Mouse (Mus musculus) adipocyte (in vitro differentiated cells): Measurements from ENCODE around the gene Minpp1.

ENCODE experiments used
- DNase-seq: peaks from one replicate; pipeline ENCODE4 v3.0.0-alpha.2; 2016; ENCODE audit warnings: low spot score

Minpp1 gene

DNA sequence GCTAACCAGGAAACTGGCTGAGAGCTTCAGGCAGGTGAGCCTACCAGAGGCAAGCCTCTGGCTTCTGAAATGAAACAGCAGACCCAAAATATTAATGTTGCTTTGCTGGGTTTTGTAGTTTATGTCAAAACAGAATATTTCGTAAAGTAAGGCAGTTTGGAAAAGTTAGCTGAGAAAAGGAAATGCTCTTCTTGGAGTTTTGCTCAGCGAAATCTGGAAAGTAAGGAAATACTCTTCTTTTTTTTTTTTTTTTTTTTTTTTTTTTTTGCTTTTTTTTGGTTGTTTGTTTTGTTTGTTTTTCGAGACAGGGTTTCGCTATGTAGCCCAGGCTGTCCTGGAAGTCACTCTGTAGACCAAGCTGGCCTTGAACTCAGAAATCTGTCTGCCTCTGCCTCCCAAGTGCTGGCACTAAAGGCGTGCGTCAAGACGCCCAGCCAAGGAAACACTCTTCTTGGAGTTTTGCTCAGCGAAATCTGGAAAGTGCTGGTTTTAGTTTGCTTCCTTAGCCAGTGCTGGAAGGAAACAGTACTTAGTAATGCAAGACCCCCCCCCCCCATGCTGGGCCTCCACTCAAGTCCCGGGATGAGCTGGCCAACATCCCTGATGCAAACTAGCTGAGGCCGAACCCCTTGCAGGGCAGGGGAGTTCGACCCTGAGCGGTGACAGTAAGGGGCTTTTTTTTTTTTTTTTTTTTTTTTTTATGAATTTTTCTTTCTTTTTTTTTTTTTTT, 3.8 kb downstream of the Minpp1 start:
- DNase-seq, result no peak

DNA sequence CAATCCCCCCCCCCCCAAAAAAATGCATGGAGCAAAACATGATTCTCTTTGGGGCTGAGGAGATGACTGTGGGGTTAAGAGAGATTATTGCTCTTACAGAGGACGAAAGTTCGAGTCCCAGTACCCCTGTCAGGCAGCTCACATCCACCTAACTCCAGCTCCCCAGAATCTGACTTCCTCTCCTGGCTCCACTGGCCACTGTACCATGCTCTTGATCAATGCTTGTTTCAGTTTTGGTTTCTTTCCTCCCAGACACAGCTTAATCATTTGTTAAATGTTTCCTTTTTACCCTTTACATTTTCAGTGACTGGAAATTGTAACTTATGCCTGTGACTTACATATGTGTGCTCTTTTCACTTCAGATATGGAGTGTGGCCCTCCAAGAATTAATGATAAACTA, 5.4 kb downstream of the Minpp1 start:
- DNase-seq, result no peak

DNA sequence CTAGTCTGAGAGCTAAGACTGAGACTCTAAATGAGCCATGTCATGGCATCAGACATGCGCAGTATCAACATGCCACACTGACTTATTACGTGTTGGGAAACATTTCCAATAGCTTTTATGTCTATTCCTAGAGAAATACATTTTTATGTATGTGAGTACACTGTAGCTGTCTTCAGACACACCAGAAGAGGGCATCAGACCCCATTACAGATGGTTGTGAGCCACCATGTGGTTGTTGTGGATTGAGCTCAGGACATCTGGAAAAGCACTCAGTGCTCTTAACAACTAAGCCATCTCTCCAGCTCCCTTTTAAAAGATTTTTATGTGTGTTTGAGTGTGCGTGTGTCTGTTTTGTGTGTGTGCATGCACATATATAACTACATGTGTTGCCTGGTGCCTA, 6.8 kb downstream of the Minpp1 start:
- DNase-seq, result no peak

DNA sequence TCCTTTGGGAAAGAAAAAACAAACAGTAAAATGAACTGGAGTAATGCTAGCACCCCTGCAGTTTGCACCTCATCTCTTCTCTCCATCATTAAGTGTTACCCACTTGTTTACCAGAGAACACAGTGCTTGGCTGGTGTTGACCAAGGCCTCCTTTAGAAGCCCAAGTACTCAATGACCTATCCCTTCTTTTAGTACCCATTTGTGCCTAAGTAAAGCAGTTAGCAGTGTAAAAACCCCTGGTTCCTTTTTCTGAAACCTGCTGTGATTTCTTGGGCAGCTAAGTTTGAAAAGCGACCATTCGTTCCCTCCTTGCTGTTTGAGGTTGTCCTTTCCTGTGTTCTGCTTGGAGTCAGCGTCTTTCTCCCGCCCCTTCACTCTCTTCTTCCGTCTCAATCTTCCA, 7.4 kb downstream of the Minpp1 start:
- DNase-seq, result no peak

DNA sequence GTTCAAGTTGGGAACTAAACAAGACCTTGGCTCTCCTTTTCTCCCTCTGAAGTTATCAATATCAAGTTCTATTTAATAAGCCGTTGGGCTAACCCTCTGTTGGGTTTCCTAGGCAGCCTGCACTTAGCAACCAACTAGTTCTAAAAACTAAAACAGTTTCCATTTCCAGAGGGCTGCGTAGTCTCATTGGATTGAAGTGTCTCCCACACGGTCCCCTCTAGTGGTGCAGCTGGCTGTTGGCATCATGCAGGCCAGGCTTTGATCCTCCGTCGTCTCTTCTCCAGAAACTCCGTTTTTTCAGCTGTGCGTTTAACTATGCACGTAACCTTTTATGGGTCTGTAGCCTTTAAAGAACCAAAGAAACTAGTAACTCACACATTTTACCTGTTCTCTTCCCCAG, 7.9 kb downstream of the Minpp1 start:
- DNase-seq, result no peak

DNA sequence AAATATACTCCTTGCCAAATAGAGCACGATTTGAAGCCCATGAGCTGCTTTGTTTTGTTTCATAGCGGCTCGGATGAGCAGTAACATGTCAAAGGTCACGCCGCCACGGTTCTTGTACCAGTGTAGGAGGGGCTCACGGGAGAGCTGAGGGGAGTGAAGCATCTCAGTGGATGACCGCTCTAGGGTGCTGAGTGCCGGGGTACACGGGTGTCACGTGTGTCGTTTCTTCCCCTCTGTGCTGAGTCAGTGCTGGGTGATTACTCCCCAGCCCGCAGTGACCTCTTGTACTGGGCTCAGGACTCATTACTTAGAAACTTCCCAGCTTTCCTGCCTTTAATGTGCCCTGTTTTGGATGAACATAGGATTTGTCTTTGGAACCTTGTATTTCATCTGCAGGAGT, 9.0 kb downstream of the Minpp1 start:
- no peak for DNase-seq

DNA sequence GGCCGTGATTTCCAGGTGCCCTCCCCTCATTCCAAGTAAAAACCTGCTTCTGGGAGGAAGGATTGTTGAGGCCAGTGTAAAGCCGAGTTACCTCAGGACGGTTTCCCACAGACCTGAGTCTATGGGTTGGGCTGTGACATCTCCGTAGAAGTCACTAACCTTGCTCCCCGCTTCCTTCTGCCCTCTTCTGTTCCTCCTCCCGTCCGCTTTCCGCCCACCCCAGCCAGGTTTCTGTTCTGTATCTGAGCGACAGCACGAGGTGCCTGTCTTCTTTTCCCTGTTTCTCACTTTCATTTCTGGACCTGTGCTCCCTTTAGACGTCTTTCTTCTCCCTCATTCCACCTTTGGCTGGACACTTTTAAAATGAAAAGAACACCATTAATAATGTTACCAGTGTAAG, 9.5 kb downstream of the Minpp1 start:
- DNase-seq, result no peak

DNA sequence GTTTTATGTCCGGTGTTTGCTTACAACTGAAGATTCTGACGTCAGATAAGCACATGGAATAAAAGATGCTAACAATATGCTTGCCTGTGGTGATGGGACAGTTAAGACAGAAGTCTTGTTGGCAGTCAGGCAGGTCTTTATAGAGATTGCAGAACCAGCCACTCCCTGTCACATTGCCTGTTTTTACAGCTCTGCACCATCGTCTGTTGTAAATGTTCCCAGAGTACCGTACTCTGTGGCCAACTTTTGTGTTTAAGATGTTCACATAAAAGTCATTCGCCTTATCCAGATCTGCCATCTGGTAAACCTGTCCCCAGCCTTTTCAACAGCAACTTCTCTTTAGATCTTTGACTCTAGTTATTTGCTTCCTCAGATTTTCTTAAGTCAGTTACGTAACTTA, 11.8 kb downstream of the Minpp1 start:
- no peak for DNase-seq

DNA sequence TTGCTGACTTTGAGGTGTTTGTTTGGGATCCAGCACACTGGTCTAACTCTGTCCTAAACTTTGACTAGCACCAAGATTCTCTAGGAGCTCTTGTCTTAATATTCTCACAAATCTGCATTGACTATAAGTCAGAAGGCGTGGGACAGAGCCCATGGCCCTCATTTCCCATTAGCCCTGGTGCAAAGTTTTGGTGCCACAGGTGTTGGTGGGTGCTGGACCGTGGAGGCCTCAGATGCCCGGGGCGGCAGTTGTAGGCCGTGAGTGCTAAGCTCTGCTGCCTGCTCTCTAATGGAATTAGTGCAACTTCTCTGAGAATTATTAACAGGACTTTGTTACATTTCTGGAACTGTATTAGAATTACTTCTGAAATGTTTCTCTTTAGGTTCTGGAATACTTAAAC, 12.4 kb downstream of the Minpp1 start:
- no peak for DNase-seq

DNA sequence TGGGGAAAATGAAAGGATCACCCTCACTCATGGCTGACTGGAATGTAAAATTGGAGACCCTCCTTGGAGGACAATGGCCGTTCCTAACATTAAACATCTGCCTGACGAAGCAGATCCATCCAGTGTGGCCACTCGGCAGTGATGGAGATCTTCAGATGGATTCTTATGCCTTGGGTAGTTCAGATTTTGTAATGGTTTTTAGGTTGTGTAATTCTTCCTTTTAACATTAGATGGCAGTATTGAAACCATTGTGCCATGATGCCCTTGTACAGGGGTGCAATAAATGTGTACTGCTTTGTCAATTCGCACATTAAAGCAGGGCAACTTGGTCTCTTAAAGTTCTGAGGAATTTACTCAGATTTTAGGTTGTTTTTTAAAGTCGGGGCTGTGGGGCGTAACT, 15.8 kb downstream of the Minpp1 start:
- DNase-seq, result peak; percentile 57

DNA sequence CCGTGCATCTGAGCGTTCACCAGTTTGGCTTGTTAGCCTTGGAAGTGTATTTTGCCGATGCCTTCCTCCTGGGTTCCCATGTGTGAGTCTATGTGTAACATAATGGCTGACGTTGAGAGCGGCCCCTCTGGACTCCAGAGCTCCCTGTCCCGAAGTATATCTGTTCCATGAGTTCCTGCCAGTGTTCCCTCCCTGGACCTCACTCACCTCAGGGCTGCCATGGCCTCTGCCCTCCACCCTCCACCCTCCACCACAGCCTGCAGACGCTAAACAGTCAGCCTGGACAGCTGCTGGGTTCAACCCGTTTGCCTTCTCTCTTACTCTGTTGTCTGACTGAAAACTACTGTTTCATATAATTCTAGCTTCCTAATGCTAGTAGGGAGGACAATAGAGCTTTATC, 20.5 kb downstream of the Minpp1 start:
- DNase-seq, result peak; percentile 14

DNA sequence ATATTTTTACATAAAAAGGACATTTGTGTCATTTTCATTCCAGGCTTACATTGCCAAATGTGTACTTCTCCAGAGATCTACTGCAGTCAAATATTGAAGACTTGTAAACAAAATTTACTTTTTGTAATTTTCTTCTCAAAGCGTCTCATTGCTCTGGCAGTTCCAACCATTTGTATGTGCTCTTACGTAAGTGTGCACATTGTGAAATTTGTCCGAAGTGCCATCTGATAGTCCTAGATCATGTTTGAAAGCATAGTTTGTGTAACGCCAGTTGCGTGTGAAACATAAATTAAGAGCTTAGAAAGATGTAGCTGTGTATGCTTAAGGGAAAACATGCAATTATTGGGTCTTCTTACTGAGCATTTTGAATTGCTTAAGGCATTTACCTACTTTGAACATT, 20.9 kb downstream of the Minpp1 start:
- peak; percentile 66 for DNase-seq

DNA sequence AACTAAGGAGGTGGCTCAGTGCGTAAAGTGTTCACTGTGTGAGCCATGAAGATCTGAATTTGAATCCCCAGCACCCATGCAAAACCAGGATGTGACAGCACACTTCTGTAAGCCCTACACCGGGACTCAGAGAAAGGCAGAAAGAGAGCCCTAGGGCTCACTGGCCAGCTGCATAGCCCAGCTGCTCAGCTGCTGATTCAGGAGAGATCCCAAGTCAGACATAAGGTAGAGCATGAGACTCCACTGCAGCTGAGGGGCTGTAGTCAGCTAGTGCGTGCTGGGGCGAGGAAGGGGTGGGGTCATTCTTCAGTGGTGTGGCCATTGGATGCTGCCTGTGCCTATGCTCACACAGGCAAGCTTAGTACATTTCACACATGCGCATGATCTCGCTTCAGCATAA, 21.5 kb downstream of the Minpp1 start:
- no peak for DNase-seq

DNA sequence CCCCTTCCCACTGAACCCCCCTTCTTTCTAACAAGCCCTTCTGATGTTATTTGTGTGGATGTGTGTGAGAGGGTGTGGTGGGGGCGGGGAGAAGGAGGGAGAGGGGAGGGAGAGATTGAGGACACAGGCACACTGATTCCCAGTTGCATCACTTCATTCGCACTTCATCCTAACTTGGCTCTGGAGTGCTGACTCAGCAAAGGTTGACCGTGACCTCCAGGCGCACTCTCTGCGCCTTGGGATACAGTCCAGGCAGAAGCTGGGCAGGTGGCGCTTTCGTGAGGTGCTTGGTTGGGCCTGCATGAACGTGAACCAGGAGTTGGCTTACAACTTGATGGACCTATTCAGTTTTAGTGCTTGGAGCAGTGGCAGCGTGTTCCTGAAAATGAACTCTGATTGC, 22.0 kb downstream of the Minpp1 start:
- no peak for DNase-seq

DNA sequence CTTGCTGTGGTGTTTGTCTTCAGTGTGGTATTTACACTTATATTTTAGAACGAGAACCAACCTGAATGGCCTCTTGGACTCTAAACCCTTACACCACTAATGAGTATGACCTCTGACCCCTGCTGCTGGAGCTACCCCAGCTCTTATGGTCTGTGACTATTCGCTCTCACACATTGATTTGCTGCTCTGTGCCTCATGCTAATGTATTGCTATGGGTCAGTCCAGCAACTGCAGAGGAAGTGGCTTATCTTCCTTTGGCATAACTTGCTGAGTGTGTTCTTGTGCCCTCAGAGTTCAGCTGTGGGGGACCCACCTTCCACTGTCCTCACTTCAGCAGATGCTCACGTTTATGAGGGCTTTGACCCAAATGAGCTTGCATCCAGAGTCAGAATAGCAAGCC, 24.7 kb downstream of the Minpp1 start:
- no peak for DNase-seq

DNA sequence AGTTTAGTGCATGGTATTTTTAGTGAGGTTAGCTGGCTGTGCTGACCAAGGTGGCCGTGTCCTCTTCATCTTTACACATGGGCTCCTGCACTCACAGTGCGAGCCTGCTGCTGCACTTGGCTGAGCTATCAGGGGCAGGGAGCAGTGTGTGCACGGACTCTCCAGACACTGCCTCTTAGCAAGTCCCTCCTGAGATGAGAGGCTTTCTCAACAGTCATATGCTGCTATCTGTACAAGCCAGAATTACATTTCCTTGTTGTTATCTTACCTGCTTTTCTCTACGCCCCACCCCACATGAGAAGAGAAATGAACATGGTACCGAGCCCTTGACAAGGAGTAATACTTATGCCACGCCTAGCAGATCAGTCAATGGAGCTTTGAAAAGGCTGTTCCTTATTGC, 25.4 kb downstream of the Minpp1 start:
- DNase-seq, result no peak

DNA sequence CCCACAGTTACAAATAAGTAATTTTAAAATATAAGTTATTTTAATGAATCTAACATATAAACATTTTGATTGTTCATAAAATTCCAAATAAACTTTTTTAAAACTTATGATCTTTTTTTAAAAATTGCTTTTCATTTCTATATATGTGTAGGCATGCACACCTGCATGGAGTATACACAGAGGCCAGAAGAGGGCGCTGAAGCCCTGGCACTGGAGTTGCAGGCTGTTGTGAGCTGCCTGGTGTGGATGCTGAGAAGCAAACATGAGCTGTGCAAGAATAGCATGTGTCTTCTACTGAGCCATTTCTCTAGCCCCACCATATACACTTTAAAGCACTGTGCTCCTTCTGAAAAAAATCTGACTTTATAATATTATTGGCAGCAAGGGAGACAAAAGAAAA, 26.9 kb downstream of the Minpp1 start:
- DNase-seq, result no peak

DNA sequence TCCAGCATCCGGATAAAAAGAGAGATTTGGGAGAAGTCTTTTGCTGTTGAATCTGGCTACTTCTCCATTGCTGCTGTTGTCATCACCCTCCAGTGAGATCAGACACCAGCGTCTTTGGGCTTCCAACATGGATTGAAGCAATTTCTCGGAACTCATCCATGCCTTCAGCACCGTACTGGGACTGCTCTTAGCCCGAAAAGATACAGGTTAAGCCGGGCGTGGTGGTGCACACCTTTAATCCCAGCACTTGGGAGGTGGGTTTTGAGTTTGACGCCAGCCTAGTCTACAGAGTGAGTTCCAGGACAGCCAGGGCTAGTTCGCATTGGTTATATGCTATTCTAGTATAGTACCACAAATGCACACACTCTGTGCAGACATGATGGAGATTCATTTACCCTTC, 31.0 kb downstream of the Minpp1 start:
- DNase-seq, result no peak

DNA sequence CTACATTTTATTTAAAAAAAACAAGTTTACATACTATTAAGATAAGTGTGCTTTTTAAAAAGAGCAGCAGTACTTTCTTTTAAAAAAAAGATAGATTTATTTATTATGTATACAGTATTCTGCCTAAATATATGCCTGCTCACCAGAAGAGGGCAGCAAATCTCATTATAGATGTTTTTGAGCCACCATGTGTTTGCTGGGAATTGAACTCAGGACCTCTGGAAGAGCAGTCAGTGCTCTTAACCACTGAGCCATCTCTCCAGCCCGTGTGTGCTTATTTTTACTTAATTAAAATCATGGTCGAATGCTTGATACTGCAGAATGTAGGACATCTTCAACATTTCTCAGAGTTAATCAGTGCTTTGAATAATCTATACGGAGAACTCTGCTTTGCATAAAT, 35.9 kb downstream of the Minpp1 start:
- peak; percentile 19 for DNase-seq

DNA sequence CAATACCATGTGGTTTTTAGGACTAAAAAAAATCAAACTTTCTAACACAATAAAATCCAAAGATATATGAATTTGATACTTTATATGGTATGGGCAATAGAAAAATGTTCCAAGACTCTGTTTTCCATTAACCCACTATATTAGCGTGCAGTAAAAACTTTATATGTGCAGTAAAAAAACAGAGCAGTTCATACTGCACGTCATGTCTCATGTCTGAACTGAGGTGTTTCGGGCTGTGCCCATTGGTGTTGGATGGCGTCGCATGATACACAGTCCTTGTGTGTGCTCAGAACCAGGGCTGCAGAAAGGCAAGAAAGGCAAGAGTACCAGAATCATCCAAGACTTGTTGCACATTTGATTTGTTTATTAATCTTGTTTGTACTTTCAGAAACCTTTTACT, 36.7 kb downstream of the Minpp1 start:
- DNase-seq, result no peak

DNA sequence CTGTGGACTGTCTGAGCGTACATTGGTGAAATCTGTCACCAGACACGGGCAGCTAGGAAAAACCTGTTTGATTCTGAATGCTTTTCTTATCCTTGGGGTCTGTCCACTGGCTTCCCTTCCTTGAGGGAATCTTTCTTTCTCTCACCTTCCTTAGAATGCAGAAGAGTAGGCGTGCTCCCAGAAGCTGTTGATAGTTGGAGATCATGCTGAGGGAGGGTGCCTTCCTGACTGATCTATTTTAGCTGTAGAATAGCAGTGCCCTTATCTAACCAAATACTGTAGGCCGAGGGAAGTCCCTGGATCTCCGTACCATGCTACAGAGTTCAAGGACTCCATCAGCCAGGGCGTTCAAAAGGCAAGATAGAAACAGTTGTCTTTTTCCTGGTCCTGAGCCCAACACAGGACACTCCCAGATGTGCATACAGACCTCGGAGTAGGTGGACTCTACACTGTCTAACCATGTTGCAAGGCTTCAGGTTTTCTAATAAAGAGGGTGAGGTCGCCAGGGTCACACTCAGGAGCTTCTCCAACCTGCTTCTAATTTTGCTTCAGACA, 37.3 kb downstream of the Minpp1 start:
- no peak for DNase-seq

DNA sequence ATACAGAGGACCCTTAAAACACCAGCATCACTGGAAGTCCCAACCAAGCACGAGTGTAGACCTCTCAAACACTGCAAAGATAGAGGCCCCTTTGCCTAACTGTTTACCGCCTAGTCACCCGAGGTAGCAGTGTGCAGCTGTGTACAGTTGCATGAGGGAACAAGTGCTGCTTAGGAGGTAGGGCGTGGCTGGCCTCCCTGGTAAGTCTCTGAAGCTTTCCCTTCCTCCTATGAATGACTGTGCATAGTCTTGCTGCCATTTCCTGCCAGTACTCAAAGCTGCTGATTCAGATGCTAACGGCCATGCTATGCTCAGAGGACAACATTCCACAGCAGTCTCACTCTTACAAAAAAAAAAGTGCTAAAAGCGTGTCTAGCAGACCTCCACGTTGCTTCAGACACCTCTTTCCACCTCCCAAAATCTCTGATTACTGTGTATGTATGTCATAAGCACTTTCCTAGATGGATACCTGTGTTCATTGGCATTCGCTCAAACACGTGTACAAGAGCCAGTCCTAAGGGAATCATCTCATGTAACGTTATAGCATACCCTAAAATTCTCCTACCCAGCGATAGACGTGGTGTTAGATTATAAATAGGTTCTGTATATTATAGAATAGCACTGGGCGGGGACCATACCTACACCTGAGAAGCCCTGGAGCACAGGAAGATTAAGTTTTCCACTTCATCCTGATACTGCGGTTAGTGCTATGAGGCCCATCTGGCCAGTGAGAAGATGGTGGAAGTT, 38.4 kb downstream of the Minpp1 start:
- DNase-seq, result no peak

DNA sequence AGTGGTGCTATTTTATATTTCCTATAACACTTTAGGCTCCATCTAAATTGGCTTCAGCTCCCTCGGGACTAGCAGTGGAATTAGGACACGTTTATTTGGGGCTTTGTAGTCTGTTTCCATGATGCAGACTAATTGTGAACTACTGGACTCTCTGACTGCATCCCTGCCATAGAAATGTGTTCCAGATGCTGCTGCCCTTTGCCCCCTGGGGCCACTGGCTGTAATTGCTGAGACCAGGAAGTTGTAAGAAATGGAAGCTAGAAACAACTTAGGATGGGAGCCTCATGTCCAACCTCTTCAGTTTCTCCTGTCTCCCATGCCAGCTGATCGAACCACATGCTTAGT, 38.9 kb downstream of the Minpp1 start:
- DNase-seq, result no peak

DNA sequence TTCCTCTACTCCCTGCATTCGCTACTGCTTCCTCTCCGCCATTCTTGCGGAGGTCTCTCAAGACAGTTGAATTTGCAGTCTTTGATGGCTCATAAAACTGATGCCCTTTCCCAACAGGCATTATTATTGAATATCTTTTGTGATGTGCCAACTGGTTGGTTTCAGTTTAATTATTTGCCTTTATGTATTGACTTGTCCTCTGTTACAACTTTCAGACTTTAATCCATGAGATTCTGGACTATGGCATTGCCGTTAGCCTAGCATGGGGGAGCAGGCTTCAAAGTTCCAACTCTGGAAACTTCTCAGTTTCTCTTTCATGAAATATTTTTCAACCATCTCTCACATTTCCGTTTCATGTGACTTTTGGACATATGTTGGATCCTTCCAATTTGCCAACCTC, 41.6 kb downstream of the Minpp1 start:
- no peak for DNase-seq
